Mouse (Mus musculus): ENCODE measurements around the gene Vmn1r183. TPM values are rescaled to one million over a fixed set of nuclear protein-coding genes. Genes with fewer than 3 reads are reported as not detected.
"Not testable (repeated sequence)": the region's sequence is repeated elsewhere in the genome, so short reads cannot be mapped to it uniquely, and the experiment has no call there.

The Vmn1r183 gene
- not detected in 2 replicates for total RNA-seq (2021)
- long read RNA-seq: 0 reads

DNA sequence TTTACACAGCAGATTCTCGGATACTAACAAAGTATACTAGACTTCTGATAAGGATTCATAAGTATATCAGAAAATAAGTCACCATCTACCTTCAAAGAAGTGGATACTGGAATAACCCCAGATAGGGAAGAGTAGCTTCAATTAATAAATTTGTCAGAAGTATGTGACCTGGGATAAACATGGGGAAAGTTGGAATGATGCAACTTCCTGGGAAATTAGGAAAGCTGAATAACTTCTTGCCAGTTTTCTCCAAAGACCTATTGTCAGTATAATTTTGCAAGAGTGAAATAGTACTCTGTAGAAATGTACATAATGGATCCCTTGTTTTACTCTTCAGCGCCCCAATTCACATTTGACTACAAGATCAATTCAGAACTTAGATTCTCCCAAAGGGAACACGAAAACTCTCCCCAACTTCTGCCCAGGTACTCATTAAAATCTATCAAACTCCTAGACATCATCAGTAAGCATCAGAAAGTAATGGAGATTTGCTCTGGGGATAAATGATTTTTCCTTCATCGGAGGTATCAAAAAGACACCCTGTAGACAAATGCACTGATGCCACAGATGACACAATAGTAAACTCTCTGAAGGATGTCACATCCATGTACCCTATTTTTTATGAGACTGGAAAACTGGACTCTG is at the start of gene Vmn1r183:
Gene Vmn1r183, plus strand, starts transcription at position 595 of the 645 bp plus-strand sequence.
- no peak for DNase-seq

DNA sequence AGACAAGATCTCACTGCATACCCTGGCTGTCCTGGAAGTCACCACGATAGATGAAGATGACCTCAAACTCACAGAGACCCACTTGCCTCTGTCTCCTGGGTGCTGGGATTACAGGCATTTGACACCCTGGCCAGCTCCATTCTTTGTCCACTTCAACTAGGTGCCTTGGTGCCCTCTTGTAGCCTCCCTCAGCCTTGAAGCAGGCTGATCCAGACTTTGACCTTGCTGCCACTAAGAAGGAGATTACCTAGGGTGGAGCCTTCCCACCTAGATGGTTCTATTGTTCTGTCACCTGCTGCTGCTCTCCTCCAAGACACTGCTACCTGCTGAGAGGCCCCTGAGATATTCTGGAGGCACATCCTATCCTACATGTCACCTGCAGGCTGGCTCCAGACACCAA is 21.4 kb downstream of the Vmn1r183 start:
- DNase-seq: not testable (repeated sequence)

DNA sequence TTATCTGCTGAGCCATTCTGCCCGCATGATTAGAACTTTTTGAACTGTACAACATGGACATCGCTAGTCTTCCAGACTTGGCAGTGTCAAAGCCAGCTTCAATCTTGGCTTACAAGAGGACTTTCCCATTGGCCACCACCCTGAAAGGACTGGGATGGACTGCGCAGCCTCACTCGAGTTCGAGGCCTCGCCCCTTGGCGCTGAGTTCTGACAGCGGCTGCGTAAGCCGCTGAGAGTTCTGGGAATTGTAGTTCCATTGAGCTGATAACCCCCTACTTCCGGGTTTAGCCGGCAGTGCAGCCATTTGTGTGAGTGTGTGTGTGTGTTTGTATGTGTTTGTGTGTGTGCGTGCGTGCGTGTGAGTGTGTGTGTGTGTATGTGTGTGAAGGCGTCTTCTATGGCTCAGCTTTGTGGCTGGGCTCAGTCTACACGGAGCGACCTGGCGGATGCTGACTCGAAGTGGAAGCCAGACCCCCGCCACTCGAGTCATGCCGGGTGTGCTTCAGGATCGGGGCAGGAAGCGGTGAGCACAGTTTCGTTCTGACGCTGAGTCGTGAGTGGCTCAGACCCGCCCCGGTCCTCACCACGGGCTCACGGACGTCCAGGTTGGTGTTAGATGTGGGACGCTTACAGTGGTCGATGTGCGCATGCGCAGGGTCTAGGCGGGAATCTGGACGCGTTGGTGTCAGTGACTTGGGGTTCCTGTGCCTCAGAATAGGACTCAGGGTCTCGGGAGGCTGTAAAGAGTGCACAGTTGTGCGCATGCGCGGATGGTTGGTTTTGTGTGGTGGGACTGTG is 28.8 kb downstream of the Vmn1r183 start, which contains the start of gene Zfp180:
Gene Zfp180, plus strand, starts transcription at position 291 of the 798 bp plus-strand sequence.
- peak; percentile 92 for DNase-seq

DNA sequence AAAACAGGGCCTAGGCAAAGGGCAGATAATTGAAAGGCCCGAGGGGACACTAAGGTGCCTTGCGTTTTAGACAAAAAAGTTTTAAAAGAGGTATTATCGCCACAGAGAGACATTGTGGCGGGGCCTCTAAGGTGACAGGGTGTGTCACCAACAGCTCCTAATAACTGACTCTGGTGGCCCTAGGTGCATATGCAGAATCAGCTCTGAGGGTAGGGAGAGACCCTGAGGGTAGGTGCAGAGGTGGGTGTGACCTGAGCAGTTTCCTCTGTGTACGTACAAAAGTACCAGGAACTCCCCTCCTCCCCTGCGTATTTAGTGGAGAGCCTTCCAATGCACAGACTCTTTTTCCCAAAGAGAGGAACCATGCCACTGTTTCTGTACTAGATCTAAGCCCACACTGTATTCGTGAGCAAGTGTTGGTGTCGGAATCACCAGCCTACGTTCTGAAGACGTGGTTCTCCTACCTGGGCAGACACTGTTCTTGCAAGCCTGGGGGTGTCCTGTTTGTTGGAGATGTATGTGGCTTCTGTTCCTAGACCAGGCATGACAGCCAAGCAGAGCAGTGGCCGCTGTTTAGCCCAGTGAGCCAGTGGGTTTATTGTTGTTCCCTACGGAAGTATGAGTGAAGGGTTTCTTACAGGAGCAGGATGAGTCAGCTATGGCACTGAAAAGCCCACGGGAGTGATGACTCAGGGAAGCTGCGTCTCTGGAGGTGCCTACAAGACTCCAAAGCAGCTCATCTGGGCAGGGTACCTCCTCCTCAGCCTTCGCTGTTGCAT is 29.6 kb downstream of the Vmn1r183 start:
- DNase-seq: no peak

DNA sequence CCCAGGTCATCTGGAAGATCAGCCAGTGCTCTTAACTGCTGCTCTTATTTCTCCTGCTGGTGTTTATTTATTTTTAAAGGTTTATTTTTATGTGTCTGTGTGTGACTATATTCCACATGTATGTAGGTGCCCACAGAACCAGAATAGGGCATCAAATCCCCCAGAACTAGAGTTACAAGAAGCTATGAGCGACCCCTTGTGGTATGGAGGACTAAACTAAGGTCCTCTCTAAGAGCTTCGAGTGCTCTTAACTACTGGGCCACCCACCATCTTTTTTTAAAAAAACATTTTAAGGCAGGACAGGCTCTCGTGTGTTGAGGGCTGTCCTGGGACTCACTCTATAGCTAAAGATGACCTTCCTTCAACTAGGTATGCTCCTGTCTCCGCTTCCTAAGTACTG is 33.8 kb downstream of the Vmn1r183 start:
- no peak for DNase-seq

DNA sequence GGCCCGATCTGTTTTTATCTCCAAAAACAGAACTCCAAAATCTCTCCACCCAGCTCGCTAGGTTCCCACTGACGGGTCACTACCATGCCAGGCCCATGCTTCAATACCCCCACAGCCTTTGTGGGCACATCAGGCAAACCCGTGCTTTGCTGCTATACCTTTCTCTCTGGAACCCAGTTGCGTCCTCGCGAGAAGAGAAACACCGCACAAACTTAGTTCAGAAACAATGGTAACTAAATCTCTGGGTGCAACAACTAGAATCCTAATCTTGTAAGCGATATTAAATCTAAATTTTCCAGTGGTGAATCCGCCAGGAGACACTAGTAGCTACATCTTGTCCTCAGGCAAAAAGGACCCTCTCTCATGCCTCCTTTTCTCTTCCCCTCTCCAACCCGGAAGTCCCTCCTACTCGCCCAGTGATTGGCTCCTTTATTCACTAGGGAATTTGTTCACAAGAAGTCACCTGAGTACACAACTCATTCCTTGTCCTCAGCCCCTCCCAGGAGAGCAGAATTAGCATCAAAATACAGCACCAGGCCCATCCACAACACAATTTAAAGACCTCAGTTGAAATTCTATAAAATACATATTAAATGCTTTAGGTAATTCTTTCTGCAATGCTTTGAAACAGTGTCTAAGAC is 34.6 kb downstream of the Vmn1r183 start:
- no peak for DNase-seq

DNA sequence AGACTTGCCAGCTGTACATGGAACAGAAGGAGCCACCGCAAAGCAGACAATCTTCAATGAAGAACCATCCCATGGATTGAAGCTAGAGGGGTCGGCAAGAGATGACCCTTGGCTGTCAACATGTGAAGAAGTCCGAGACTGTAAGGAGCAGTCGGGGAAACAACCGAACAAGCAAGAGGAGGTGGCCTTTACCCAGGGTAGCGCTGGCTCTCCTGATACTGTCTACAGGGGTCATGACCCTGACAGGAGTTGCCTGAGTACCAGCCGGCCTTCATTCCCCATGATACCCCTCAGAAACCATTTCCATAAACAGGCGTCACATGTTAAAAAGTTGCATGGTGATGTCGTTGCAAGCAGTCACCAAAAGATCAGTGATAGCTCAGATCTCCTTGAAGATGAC is 51.3 kb downstream of the Vmn1r183 start:
- DNase-seq: no peak

DNA sequence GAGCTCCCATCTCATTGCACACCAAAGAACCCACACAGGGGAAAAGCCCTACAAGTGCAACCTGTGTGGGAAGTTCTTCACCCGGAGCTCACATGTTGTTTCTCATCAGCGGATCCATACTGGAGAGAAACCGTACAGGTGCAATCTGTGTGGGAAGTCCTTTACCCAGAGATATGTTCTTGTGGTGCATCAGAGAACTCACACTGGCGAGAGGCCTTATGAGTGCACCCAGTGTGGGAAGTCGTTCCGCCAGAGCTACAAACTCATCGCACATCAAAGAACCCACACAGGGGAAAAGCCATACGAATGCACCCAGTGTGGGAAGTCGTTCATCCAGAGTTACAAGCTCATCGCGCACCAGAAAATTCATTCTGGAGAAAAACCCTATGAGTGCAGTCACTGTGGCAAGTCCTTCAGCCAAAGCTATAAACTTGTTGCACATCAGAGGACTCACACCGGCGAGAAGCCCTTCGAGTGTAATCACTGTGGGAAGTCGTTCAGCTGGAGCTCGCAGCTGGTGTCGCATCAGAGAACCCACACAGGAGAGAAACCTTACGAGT is 52.2 kb downstream of the Vmn1r183 start:
- no peak for DNase-seq

DNA sequence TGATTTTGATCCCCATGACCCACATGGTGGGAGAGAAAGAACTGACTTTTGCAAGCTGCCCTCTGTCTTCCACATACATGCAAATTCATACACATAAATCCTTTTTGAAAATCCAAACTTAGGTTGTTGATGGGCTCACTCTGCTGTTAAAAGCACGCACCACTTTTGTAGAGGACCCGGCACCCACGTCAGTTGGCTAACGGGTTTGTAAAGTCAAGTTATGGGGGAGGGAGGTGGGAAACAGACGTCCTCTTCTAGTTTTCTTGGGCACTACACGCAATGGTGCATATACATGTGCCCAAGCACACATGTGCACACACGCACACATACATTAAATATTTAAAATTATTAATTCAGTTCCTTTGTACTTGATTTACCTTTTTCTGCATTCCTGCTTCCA is 57.8 kb downstream of the Vmn1r183 start:
- no peak for DNase-seq

DNA sequence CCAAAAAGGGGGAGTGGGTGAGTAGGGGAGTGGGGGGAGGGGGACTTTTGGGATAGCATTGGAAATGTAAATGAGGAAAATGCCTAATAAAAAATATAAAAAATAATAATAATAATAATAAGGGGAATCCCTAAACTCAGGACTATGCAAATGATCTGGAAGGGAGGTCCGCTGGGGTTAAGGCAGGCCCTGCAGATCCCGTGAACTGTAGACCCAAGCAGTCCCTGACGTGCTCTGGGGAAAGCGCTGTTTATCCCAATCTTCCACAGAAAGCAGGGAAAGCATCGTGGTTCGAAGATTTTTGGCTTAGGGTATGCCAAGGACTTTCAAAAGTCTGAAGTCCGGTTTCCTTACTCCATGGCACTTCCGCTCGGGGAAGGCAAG is 58.7 kb downstream of the Vmn1r183 start:
- DNase-seq: no peak

DNA sequence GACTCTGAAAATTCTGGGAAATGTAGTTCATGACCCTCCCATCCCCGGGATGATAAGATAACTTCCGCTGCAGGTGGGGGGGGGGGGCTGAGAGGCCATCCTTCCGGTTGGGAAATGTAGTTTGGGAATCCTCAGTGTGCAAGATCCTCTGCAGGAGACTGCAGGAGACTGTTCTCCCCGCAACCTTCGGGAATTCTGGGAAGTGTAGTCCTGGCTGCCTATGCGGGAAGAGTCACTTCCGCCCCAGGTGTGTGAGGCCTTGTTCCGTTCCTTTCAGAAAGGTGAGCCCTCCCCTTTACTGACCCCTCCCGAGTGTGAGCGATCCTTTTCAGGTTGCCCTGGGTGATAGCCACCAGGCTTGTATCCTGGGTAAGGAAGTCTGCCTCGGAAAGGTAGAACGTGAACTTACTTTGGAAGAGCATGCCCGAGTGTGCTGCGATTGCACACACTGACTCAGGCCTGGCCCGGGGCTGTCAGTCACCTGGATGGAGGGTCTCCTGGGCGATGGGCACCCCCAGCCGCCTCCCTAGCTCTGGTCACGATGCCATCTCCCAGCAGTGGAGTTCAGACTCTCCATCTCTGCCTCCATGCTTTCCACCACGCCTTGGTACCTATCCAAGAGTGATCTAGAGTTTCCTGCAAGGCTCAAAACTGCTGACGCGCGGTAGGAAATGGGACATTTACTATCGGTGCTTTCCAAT is 59.3 kb downstream of the Vmn1r183 start, which contains the start of gene Zfp112:
Gene Zfp112, plus strand, starts transcription at position 159 of the 701 bp plus-strand sequence.
- peak; percentile 66 for DNase-seq

DNA sequence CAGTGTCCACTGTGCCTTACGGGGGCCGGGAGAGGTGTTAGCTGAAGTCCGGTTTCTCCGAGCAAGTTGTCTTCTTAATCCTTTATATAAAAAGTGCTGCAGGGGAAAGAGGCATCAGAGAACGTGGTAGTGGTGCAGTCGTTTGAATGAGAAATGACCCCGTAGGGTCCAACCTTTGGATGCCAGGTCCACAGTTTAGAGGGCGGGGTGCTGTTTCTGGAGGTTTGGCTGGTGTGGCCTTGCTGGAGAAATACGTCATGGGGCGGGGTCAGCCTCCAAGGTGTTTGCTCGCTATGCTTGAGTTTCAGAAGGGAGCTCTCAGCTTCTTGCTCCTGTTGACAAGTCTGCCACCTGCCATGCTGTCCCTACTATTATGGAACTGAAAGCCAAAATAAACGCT is 59.9 kb downstream of the Vmn1r183 start:
- DNase-seq: peak; percentile 57

Other genes with a start within 250 kb of the Vmn1r183 start
- gene Vmn1r175, start 242.6 kb upstream of the Vmn1r183 start, total RNA-seq (2021): not detected in 2 replicates
- gene Vmn1r176, start 215.9 kb upstream of the Vmn1r183 start, total RNA-seq (2021): not detected in 2 replicates
- gene Vmn1r177, start 186.8 kb upstream of the Vmn1r183 start, total RNA-seq (2021): not detected in 2 replicates
- gene Vmn1r178, start 161.2 kb upstream of the Vmn1r183 start, total RNA-seq (2021): not detected in 2 replicates
- gene Vmn1r179, start 126.3 kb upstream of the Vmn1r183 start, total RNA-seq (2021): not detected in 2 replicates
- gene Vmn1r180, start 102.6 kb upstream of the Vmn1r183 start, total RNA-seq (2021): not detected in 2 replicates
- gene Vmn1r181, start 78.6 kb upstream of the Vmn1r183 start, total RNA-seq (2021): not detected in 2 replicates
- gene V1rd19, start 51.6 kb upstream of the Vmn1r183 start, total RNA-seq (2021): not detected in 2 replicates
- gene Zfp180, start 28.7 kb downstream of the Vmn1r183 start, total RNA-seq (2021): 26.6 and 27.0 TPM in 2 replicates
- 5.4 and 6.1 TPM in 2 replicates for gene Zfp112, start 59.1 kb downstream of the Vmn1r183 start, total RNA-seq (2021)
- gene Zfp235, start 80.9 kb downstream of the Vmn1r183 start, total RNA-seq (2021): 11.1 and 11.3 TPM in 2 replicates
- 0.29 and 0.58 TPM in 2 replicates for gene Zfp114, start 121.8 kb downstream of the Vmn1r183 start, total RNA-seq (2021)
- gene Zfp111, start 158.2 kb downstream of the Vmn1r183 start, total RNA-seq (2021): 9.7 and 9.9 TPM in 2 replicates
- 4.5 and 6.5 TPM in 2 replicates for gene Zfp109, start 184.3 kb downstream of the Vmn1r183 start, total RNA-seq (2021)
- 3.3 and 4.1 TPM in 2 replicates for gene Zfp108, start 201.5 kb downstream of the Vmn1r183 start, total RNA-seq (2021)
- 7.2 and 8.7 TPM in 2 replicates for gene Zfp93, start 217.2 kb downstream of the Vmn1r183 start, total RNA-seq (2021)
- 10.1 and 11.5 TPM in 2 replicates for gene Zfp61, start 248.0 kb downstream of the Vmn1r183 start, total RNA-seq (2021)